Comparison of ENCODE assay signal across 10 mouse cellular contexts in the genomic region with DNA sequence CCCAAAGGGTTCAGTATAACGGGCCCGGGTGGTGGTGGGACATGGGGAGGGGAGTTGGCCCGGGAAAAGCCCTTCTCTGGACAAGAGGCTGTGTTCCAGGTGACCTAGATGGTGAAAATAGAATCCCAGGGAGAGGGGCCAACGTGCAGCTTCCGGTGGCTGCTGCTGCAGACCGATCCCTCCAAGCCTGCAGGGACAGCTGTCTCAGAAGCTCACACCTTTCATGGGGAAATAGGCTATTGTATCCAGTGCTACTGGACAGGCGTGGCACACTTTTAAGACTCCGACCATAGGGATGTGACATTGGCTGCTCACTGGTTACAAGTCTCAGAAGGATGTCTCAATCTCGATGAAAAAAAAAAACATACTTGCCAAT. TPM values are rescaled to one million over a fixed set of nuclear protein-coding genes. Genes with fewer than 3 reads are reported as not detected.
DNase-seq lines count a peak whose midpoint lies in the region; ATAC-seq lines count a peak whose summit lies in the region.
"Had no signal": no experiment of that assay in that cellular context is flagged by ENCODE, and none has a peak within 500 bp of the region (broad histone marks: within the 10 kb centered on the region; RNA-seq: fewer than 3 reads in every experiment).

No protein-coding gene starts in this region.

- H3K9me3 ChIP-seq in heart, embryonic 11.5 days (replicated peaks; ENCODE audit: control insufficient read depth, low read length), result no peaks in the 10 kb centered on the region
- no peaks in the 10 kb centered on the region for H3K9me3 ChIP-seq in embryonic facial prominence, embryonic 11.5 days (replicated peaks; ENCODE audit: control insufficient read depth, low read length)
- no peaks in the 10 kb centered on the region for H3K9me3 ChIP-seq in hindbrain, embryonic 10.5 days
- no peaks in the 10 kb centered on the region for H3K9me3 ChIP-seq in midbrain, embryonic 11.5 days (ENCODE audit: control insufficient read depth, low read length)
- H3K9me3 ChIP-seq: megakaryocyte, embryonic 14.5 days had no signal

- DNase-seq in heart, postnatal 25 days (ENCODE audit: low spot score), result no peak
- no peak for DNase-seq in embryonic facial prominence, embryonic 11.5 days (ENCODE audit: low spot score)
- DNase-seq in hindbrain, embryonic 10.5 days (ENCODE audit: low spot score), result no peak
- DNase-seq in midbrain, embryonic 11.5 days (ENCODE audit: low spot score, missing footprints), result no peak
- no peak for DNase-seq in left cerebral cortex, postnatal 36 days (ENCODE audit: low spot score in 2 of 2)
- DNase-seq in thymus, postnatal 25 days, result no peak
- no peak for DNase-seq in kidney, adult 11 months

- peak overlapping the region; percentile 68 for H3K27ac ChIP-seq in heart, embryonic 11.5 days (ENCODE audit: low read depth, low read length)
- H3K27ac ChIP-seq in embryonic facial prominence, embryonic 11.5 days (replicated peaks; ENCODE audit: low read depth, low read length), result no peak overlapping the region
- peak overlapping the region; percentile 94 for H3K27ac ChIP-seq in hindbrain, embryonic 10.5 days
- H3K27ac ChIP-seq in midbrain, embryonic 11.5 days (ENCODE audit: low read depth, low read length), result no peak overlapping the region

- peak overlapping the region; percentile 60 for H3K4me3 ChIP-seq in heart, embryonic 11.5 days (ENCODE audit: low read depth, low read length)
- peak overlapping the region; percentile 54 for H3K4me3 ChIP-seq in embryonic facial prominence, embryonic 11.5 days (ENCODE audit: low read depth, low read length)
- peak overlapping the region; percentile 74 for H3K4me3 ChIP-seq in hindbrain, embryonic 10.5 days
- H3K4me3 ChIP-seq in midbrain, embryonic 11.5 days (ENCODE audit: low read depth, low read length), result peak overlapping the region; percentile 53
- H3K4me3 ChIP-seq: megakaryocyte, embryonic 14.5 days had no signal

- H3K9ac ChIP-seq in heart, embryonic 11.5 days (ENCODE audit: low read depth, low read length), result peak overlapping the region; percentile 85
- peak overlapping the region; percentile 71 for H3K9ac ChIP-seq in embryonic facial prominence, embryonic 11.5 days (replicated peaks; ENCODE audit: low read length)
- peak overlapping the region; percentile 81; the same call in 1 of the 2 replicates for H3K9ac ChIP-seq in midbrain, embryonic 11.5 days (ENCODE audit: low read length)

- peak; percentile 59; the same call in 1 of the 2 replicates for ATAC-seq in heart, embryonic 11.5 days (replicated peaks; ENCODE audit: insufficient number of reproducible peaks, low FRiP score, low TSS enrichment)
- ATAC-seq in embryonic facial prominence, embryonic 11.5 days (replicated peaks; ENCODE audit: insufficient number of reproducible peaks, low FRiP score, low TSS enrichment, low read depth), result no peak
- ATAC-seq in midbrain, embryonic 11.5 days (ENCODE audit: low FRiP score), result peak; percentile 54; the same call in 1 of the 2 replicates

- H3K4me2 ChIP-seq in heart, embryonic 11.5 days, result peak overlapping the region; percentile 92
- H3K4me2 ChIP-seq in embryonic facial prominence, embryonic 11.5 days (ENCODE audit: low read depth, low read length), result peak overlapping the region; percentile 92
- H3K4me2 ChIP-seq in midbrain, embryonic 11.5 days, result peak overlapping the region; percentile 78

- WGBS in heart, embryonic 11.5 days (ENCODE audit: insufficient replicate concordance), result 22% methylated on average over 9 of the region's 9 CpGs
- WGBS in embryonic facial prominence, embryonic 11.5 days, result 22% methylated on average over 9 of the region's 9 CpGs
- 17% methylated on average over 9 of the region's 9 CpGs for WGBS in hindbrain, embryonic 10.5 days
- WGBS in midbrain, embryonic 11.5 days, result 23% methylated on average over 9 of the region's 9 CpGs

- no peaks in the 10 kb centered on the region for H3K27me3 ChIP-seq in heart, embryonic 11.5 days (ENCODE audit: control insufficient read depth, insufficient read depth, low read length)
- H3K27me3 ChIP-seq in embryonic facial prominence, embryonic 11.5 days (ENCODE audit: control insufficient read depth, insufficient read depth, low read length), result no peaks in the 10 kb centered on the region
- 0 out of 2 replicates have a peak, but pooled peaks cover 8% of the 10 kb centered on the region for H3K27me3 ChIP-seq in hindbrain, embryonic 10.5 days (ENCODE audit: insufficient read depth, poor library complexity, severe bottlenecking)
- no peaks in the 10 kb centered on the region; the same call in 1 of the 2 replicates for H3K27me3 ChIP-seq in midbrain, embryonic 11.5 days (ENCODE audit: control insufficient read depth, insufficient read depth, low read length)

- H3K36me3 ChIP-seq in heart, embryonic 11.5 days (ENCODE audit: control insufficient read depth, insufficient read depth, low read length), result no peaks in the 10 kb centered on the region
- H3K36me3 ChIP-seq in embryonic facial prominence, embryonic 11.5 days (replicated peaks; ENCODE audit: control insufficient read depth, insufficient read depth, low read depth, low read length), result no peaks in the 10 kb centered on the region
- H3K36me3 ChIP-seq in hindbrain, embryonic 10.5 days, result no peaks in the 10 kb centered on the region
- H3K36me3 ChIP-seq in midbrain, embryonic 11.5 days (ENCODE audit: control insufficient read depth, insufficient read depth, low read length), result no peaks in the 10 kb centered on the region

- H3K4me1 ChIP-seq in heart, embryonic 11.5 days (ENCODE audit: control insufficient read depth, insufficient read depth, low read length), result peaks cover 18% of the 10 kb centered on the region
- H3K4me1 ChIP-seq in embryonic facial prominence, embryonic 11.5 days (ENCODE audit: control insufficient read depth, insufficient read depth, low read length), result no peaks in the 10 kb centered on the region; the same call in 1 of the 2 replicates
- peaks cover 30% of the 10 kb centered on the region for H3K4me1 ChIP-seq in hindbrain, embryonic 10.5 days (replicated peaks)
- peaks cover 3% of the 10 kb centered on the region; the same call in 1 of the 2 replicates for H3K4me1 ChIP-seq in midbrain, embryonic 11.5 days (ENCODE audit: control insufficient read depth, insufficient read depth, low read length)
- H3K4me1 ChIP-seq: megakaryocyte, embryonic 14.5 days had no signal

- intact Hi-C loops in heart, postnatal 25 days (cut with DNase I), result no loop called here
- intact Hi-C loops in left cerebral cortex, postnatal 36 days (cut with DNase I), result no loop called here

RNA-seq across cellular contexts. Expression of gene Rfx8, which starts 0.5 kb away (rescaled TPM):
- 0.74 and 1.5 TPM in 2 replicates for polyA plus RNA-seq in heart, embryonic 11.5 days (2014; fragmentation: Nextera tagmentation; extraction: Ambion mirVana)
- total RNA-seq in heart, postnatal 25 days (2021), result under 1 TPM; 0.34 to 0.36 TPM
- polyA plus RNA-seq in embryonic facial prominence, embryonic 11.5 days (2014; fragmentation: Nextera tagmentation; extraction: Ambion mirVana), result 2.0 and 2.1 TPM in 2 replicates
- polyA plus RNA-seq in hindbrain, embryonic 10.5 days (2016; fragmentation: Nextera tagmentation; extraction: Ambion mirVana), result 0.12 and 0.22 TPM in 2 replicates
- polyA plus RNA-seq in midbrain, embryonic 11.5 days (2014; fragmentation: Nextera tagmentation; extraction: Ambion mirVana), result 0.15 and 0.39 TPM in 2 replicates
- under 1 TPM in 1 of 2 experiments, not detected in 1; 0.32 TPM for total RNA-seq in left cerebral cortex, postnatal 36 days (2021)
- total RNA-seq: MEL had no signal

Comparison
In these comparisons a context has a peak if more than half of its experiments do, and no peak if none do; other contexts are left out.
1. H3K27ac ChIP-seq: peak in heart, embryonic 11.5 days (single experiment) and hindbrain, embryonic 10.5 days (single experiment); none in embryonic facial prominence, embryonic 11.5 days (single experiment) and midbrain, embryonic 11.5 days (single experiment).
2. Peak in every context shown above with its lines, with median percentiles within 50 percentile points of each other: H3K4me2 ChIP-seq, H3K4me3 ChIP-seq and H3K9ac ChIP-seq.